In genomic region chr14:118922251-118922650, GRCm38 (mm10) we compare ENCODE assay signal across 9 mouse cellular contexts. TPM values are rescaled to one million over a fixed set of nuclear protein-coding genes. Genes with fewer than 3 reads are reported as not detected.
DNase-seq lines count a peak whose midpoint lies in the region; ATAC-seq and TF ChIP-seq lines count a peak whose summit lies in the region.
"Had no signal": no experiment of that assay in that cellular context is flagged by ENCODE, and none has a peak within 500 bp of the region (broad histone marks: within the 10 kb centered on the region; RNA-seq: fewer than 3 reads in every experiment).

No protein-coding gene starts in this region.

- no peaks in the 10 kb centered on the region for H3K9me3 ChIP-seq in heart, embryonic 15.5 days (replicated peaks)
- no peaks in the 10 kb centered on the region for H3K9me3 ChIP-seq in forebrain, postnatal 0 days (ENCODE audit: low read length)
- H3K9me3 ChIP-seq in midbrain, embryonic 10.5 days (replicated peaks), result no peaks in the 10 kb centered on the region
- H3K9me3 ChIP-seq: G1E had no signal

- ATAC-seq in heart, embryonic 15.5 days (replicated peaks; ENCODE audit: insufficient number of reproducible peaks, insufficient read depth, low FRiP score, low read depth), result no peak
- 0 out of 2 replicates have a peak, but pooled peaks have one; percentile 2 for ATAC-seq in forebrain, postnatal 0 days

- no peaks in the 10 kb centered on the region for H3K36me3 ChIP-seq in heart, embryonic 15.5 days
- H3K36me3 ChIP-seq in forebrain, postnatal 0 days (ENCODE audit: insufficient read depth), result peaks cover 10% of the 10 kb centered on the region
- H3K36me3 ChIP-seq in midbrain, embryonic 10.5 days, result peaks cover 41% of the 10 kb centered on the region
- H3K36me3 ChIP-seq: G1E had no signal

- 32% methylated on average over 22 of the region's 22 CpGs for WGBS in heart, embryonic 15.5 days
- WGBS in forebrain, postnatal 0 days, result 24% methylated on average over 22 of the region's 22 CpGs
- 26% methylated on average over 22 of the region's 22 CpGs for WGBS in midbrain, embryonic 10.5 days

- H3K4me2 ChIP-seq in heart, embryonic 15.5 days, result peak overlapping the region; percentile 94
- peak overlapping the region; percentile 91 for H3K4me2 ChIP-seq in forebrain, postnatal 0 days (ENCODE audit: low read depth)

- DNase-seq in heart, adult 8-10 months (ENCODE audit: low spot score), result no peak
- DNase-seq in brain, adult 2 months (ENCODE audit: low read depth, low spot score), result peak; percentile 55
- DNase-seq in forebrain, postnatal 0 days, result peak; percentile 34
- DNase-seq in midbrain, embryonic 10.5 days (ENCODE audit: low spot score), result no peak
- no peak for DNase-seq in spleen, adult 18-20 months
- DNase-seq in urinary bladder, postnatal 36 days (ENCODE audit: low spot score in 2 of 2), result no peak
- DNase-seq in cerebellum, adult 9-10 months, result no peak

- peaks cover 31% of the 10 kb centered on the region for H3K4me1 ChIP-seq in heart, embryonic 15.5 days (replicated peaks)
- H3K4me1 ChIP-seq in forebrain, postnatal 0 days (ENCODE audit: insufficient read depth), result peaks cover 35% of the 10 kb centered on the region
- peaks cover 54% of the 10 kb centered on the region for H3K4me1 ChIP-seq in midbrain, embryonic 10.5 days

- TF ChIP-seq CTCF in forebrain, postnatal 0 days (IDR thresholded peaks at IDR 0.05; ENCODE audit: low read depth), result no peak

- no peak overlapping the region for H3K27ac ChIP-seq in heart, embryonic 15.5 days
- no peak overlapping the region for H3K27ac ChIP-seq in forebrain, postnatal 0 days (ENCODE audit: low read depth, low read length)
- peak overlapping the region; percentile 61 for H3K27ac ChIP-seq in midbrain, embryonic 10.5 days (replicated peaks)

- peak overlapping the region; percentile 49 for H3K4me3 ChIP-seq in heart, embryonic 15.5 days
- peak overlapping the region; percentile 40 for H3K4me3 ChIP-seq in forebrain, postnatal 0 days (ENCODE audit: low read depth, low read length)
- H3K4me3 ChIP-seq in midbrain, embryonic 10.5 days, result peak overlapping the region; percentile 75

- peak overlapping the region; percentile 16; the same call in 1 of the 2 replicates for H3K9ac ChIP-seq in heart, embryonic 15.5 days
- H3K9ac ChIP-seq in forebrain, postnatal 0 days, result peak overlapping the region; percentile 50

- H3K27me3 ChIP-seq in heart, embryonic 15.5 days, result peaks cover 12% of the 10 kb centered on the region; the same call in 1 of the 2 replicates
- no peaks in the 10 kb centered on the region for H3K27me3 ChIP-seq in forebrain, postnatal 0 days (ENCODE audit: insufficient read depth, low read length)
- peaks cover 50% of the 10 kb centered on the region for H3K27me3 ChIP-seq in midbrain, embryonic 10.5 days (ENCODE audit: low read depth, poor library complexity, severe bottlenecking)

RNA-seq across cellular contexts. Expression of gene Dzip1, which starts 3.0 kb away (rescaled TPM):
- polyA plus RNA-seq in heart, embryonic 15.5 days (2015; fragmentation: Nextera tagmentation; extraction: Ambion mirVana), result 4.8 and 7.7 TPM in 2 replicates
- total RNA-seq in heart, adult 8-10 months (2022), result 1 to 10 TPM; 2.1 to 3.1 (median 2.5) TPM
- total RNA-seq in forebrain, postnatal 0 days (2014; rRNA removed), result 187 and 205 TPM in 2 replicates
- 30.8 and 48.2 TPM in 2 replicates for polyA plus RNA-seq in forebrain, postnatal 0 days (2015; fragmentation: Nextera tagmentation; extraction: Ambion mirVana)
- 17.1 and 19.4 TPM in 2 replicates for polyA plus RNA-seq in midbrain, embryonic 10.5 days (2016; fragmentation: Nextera tagmentation; extraction: Ambion mirVana)

RNA-seq across cellular contexts. Expression of gene Dnajc3, which starts 15.5 kb away (rescaled TPM):
- polyA plus RNA-seq in heart, embryonic 15.5 days (2015; fragmentation: Nextera tagmentation; extraction: Ambion mirVana), result 24.9 and 29.6 TPM in 2 replicates
- total RNA-seq in heart, adult 8-10 months (2022), result 10 to 100 TPM; 25.5 to 33.5 (median 28.4) TPM
- total RNA-seq in forebrain, postnatal 0 days (2014; rRNA removed), result 24.1 and 27.0 TPM in 2 replicates
- polyA plus RNA-seq in forebrain, postnatal 0 days (2015; fragmentation: Nextera tagmentation; extraction: Ambion mirVana), result 15.5 and 19.4 TPM in 2 replicates
- polyA plus RNA-seq in midbrain, embryonic 10.5 days (2016; fragmentation: Nextera tagmentation; extraction: Ambion mirVana), result 28.2 and 33.2 TPM in 2 replicates

Comparison
In these comparisons a context has a peak if more than half of its experiments do, and no peak if none do; other contexts are left out.
1. DNase-seq: peak in brain, adult 2 months (single experiment) and forebrain, postnatal 0 days (single experiment); none in heart, adult 8-10 months (single experiment), midbrain, embryonic 10.5 days (single experiment), spleen, adult 18-20 months (0 of 2), urinary bladder, postnatal 36 days (0 of 2) and cerebellum, adult 9-10 months (single experiment).
2. Peak in every context shown above with its lines, with median percentiles within 50 percentile points of each other: H3K4me3 ChIP-seq.